In the genomic region with DNA sequence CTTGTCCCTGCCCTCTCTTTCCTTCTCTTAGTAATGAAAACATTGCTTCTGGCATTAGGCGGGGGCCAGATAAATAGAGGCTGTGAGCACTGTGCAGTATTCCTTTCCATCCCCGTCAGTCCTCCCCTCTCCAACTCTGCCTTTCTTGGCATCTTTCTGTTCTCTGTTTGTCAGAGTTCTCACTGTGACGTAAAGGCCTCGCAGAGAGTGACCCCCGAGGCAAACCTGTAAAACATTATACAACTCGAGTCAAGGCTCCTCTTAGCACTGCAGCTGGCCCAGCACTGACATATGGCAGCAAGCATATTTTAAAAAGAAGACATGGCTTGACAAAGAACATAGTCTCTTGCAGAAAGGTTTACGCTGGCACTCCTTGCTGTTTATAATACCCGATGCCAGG, we compare ENCODE assay signal across 8 mouse cellular contexts.
DNase-seq lines count a peak whose midpoint lies in the region; ATAC-seq lines count a peak whose summit lies in the region.

No protein-coding gene starts in this region.

- H3K4me1 ChIP-seq in lung, embryonic 16.5 days (replicated peaks; ENCODE audit: control insufficient read depth, insufficient read depth, low read length), result peaks cover 13% of the 10 kb centered on the region
- H3K4me1 ChIP-seq in hindbrain, embryonic 13.5 days (replicated peaks), result peaks cover 19% of the 10 kb centered on the region
- no peaks in the 10 kb centered on the region; the same call in 1 of the 2 replicates for H3K4me1 ChIP-seq in liver, embryonic 12.5 days
- peaks cover 16% of the 10 kb centered on the region for H3K4me1 ChIP-seq in stomach, embryonic 16.5 days (ENCODE audit: control insufficient read depth, insufficient read depth, low read length)

- WGBS in lung, embryonic 16.5 days, result 16% methylated on average over 8 of the region's 8 CpGs
- WGBS in hindbrain, embryonic 13.5 days, result 47% methylated on average over 8 of the region's 8 CpGs
- WGBS in liver, embryonic 12.5 days (ENCODE audit: insufficient replicate concordance), result 56% methylated on average over 8 of the region's 8 CpGs
- 20% methylated on average over 8 of the region's 8 CpGs for WGBS in stomach, embryonic 16.5 days

- no peaks in the 10 kb centered on the region for H3K9me3 ChIP-seq in lung, embryonic 16.5 days (ENCODE audit: control insufficient read depth, low read length)
- H3K9me3 ChIP-seq in hindbrain, embryonic 13.5 days, result no peaks in the 10 kb centered on the region
- H3K9me3 ChIP-seq in liver, embryonic 12.5 days (replicated peaks), result no peaks in the 10 kb centered on the region
- no peaks in the 10 kb centered on the region for H3K9me3 ChIP-seq in stomach, embryonic 16.5 days (replicated peaks; ENCODE audit: control insufficient read depth, low read length)

- peak overlapping the region; percentile 36 for H3K4me2 ChIP-seq in lung, embryonic 16.5 days (ENCODE audit: low read depth, low read length)
- H3K4me2 ChIP-seq in hindbrain, embryonic 13.5 days, result peak overlapping the region; percentile 34
- peak overlapping the region; percentile 7; the same call in 1 of the 2 replicates for H3K4me2 ChIP-seq in liver, embryonic 12.5 days
- peak overlapping the region; percentile 40 for H3K4me2 ChIP-seq in stomach, embryonic 16.5 days (ENCODE audit: low read depth, low read length)

- H3K4me3 ChIP-seq in lung, embryonic 16.5 days (ENCODE audit: low read length), result no peak overlapping the region
- no peak overlapping the region for H3K4me3 ChIP-seq in hindbrain, embryonic 13.5 days
- no peak overlapping the region for H3K4me3 ChIP-seq in liver, embryonic 12.5 days
- peak overlapping the region; percentile 16; the same call in 1 of the 2 replicates for H3K4me3 ChIP-seq in stomach, embryonic 16.5 days (replicated peaks; ENCODE audit: low read length)

- no peaks in the 10 kb centered on the region for H3K36me3 ChIP-seq in lung, embryonic 16.5 days (ENCODE audit: control insufficient read depth, insufficient read depth, low read length)
- H3K36me3 ChIP-seq in hindbrain, embryonic 13.5 days, result no peaks in the 10 kb centered on the region
- H3K36me3 ChIP-seq in liver, embryonic 12.5 days, result no peaks in the 10 kb centered on the region
- no peaks in the 10 kb centered on the region for H3K36me3 ChIP-seq in stomach, embryonic 16.5 days (ENCODE audit: control insufficient read depth, insufficient read depth, low read length)

- H3K27ac ChIP-seq in lung, embryonic 16.5 days (ENCODE audit: low read length), result no peak overlapping the region
- peak overlapping the region; percentile 79 for H3K27ac ChIP-seq in hindbrain, embryonic 13.5 days
- no peak overlapping the region for H3K27ac ChIP-seq in liver, embryonic 12.5 days
- H3K27ac ChIP-seq in stomach, embryonic 16.5 days (ENCODE audit: low read length), result peak overlapping the region; percentile 66

- ATAC-seq in lung, embryonic 16.5 days (ENCODE audit: low read depth), result peak; percentile 76
- peak; percentile 66 for ATAC-seq in hindbrain, embryonic 13.5 days (ENCODE audit: low FRiP score)
- ATAC-seq in liver, embryonic 12.5 days, result no peak; the same call in 1 of the 2 replicates
- peak; percentile 78 for ATAC-seq in stomach, embryonic 16.5 days (ENCODE audit: insufficient read depth, low FRiP score)
- no peak for ATAC-seq in CD4-positive, CD25-positive, alpha-beta regulatory T cell, adult 4 months

- H3K27me3 ChIP-seq in lung, embryonic 16.5 days (ENCODE audit: control insufficient read depth, insufficient read depth, low read depth, low read length), result no peaks in the 10 kb centered on the region
- H3K27me3 ChIP-seq in hindbrain, embryonic 13.5 days, result no peaks in the 10 kb centered on the region
- H3K27me3 ChIP-seq in liver, embryonic 12.5 days (replicated peaks), result no peaks in the 10 kb centered on the region
- H3K27me3 ChIP-seq in stomach, embryonic 16.5 days (ENCODE audit: control insufficient read depth, insufficient read depth, low read length), result no peaks in the 10 kb centered on the region

- 0 out of 2 replicates have a peak overlapping the region, but pooled peaks have one; percentile 28 for H3K9ac ChIP-seq in lung, embryonic 16.5 days (ENCODE audit: low read length)
- H3K9ac ChIP-seq in hindbrain, embryonic 13.5 days, result 0 out of 2 replicates have a peak overlapping the region, but pooled peaks have one; percentile 13
- H3K9ac ChIP-seq in liver, embryonic 12.5 days, result no peak overlapping the region
- H3K9ac ChIP-seq in stomach, embryonic 16.5 days (ENCODE audit: low read length), result peak overlapping the region; percentile 23; the same call in 1 of the 2 replicates

- DNase-seq in lung, postnatal 14 days, result no peak
- no peak for DNase-seq in thymus, postnatal 25 days
- DNase-seq in frontal cortex, postnatal 25 days (ENCODE audit: low spot score in 2 of 2), result no peak

Comparison
In these comparisons a context has a peak if more than half of its experiments do, and no peak if none do; other contexts are left out.
1. ATAC-seq: peak in lung, embryonic 16.5 days (single experiment), hindbrain, embryonic 13.5 days (single experiment) and stomach, embryonic 16.5 days (single experiment); none in liver, embryonic 12.5 days (single experiment) and CD4-positive, CD25-positive, alpha-beta regulatory T cell, adult 4 months (single experiment).
2. H3K27ac ChIP-seq: peak in hindbrain, embryonic 13.5 days (single experiment) and stomach, embryonic 16.5 days (single experiment); none in lung, embryonic 16.5 days (single experiment) and liver, embryonic 12.5 days (single experiment).
3. Peak in every context shown above with its lines, with median percentiles within 50 percentile points of each other: H3K4me2 ChIP-seq.